Mouse (Mus musculus) myocyte (in vitro differentiated cells): ENCODE results near the gene Zfp963.

Experiments
- E2F4 ChIP-seq: IDR thresholded peaks from one replicate; pipeline ENCODE4 v1.6.1; 2011; ENCODE audit warnings: mild to moderate bottlenecking, control low read depth, moderate library complexity; ENCODE audit not compliant: insufficient read depth
- MAX ChIP-seq: IDR thresholded peaks from one replicate; pipeline ENCODE4 v1.6.1; 2011; ENCODE audit warnings: low read depth, mild to moderate bottlenecking, control low read depth
- MYOD1 ChIP-seq, 3 experiments: IDR thresholded peaks; one replicate each; pipeline ENCODE4 v1.6.1; 2011; ENCODE audit warnings: control low read depth in 2 of 3, low read depth in 2 of 3, mild to moderate bottlenecking in 2 of 3, moderate library complexity in 1 of 3; ENCODE audit not compliant: insufficient read length in 2 of 3, control insufficient read depth in 1 of 3
- POLR2A ChIP-seq: IDR thresholded peaks from one replicate; pipeline ENCODE4 v1.6.1; 2011; ENCODE audit warnings: low read depth, mild to moderate bottlenecking, control low read depth, moderate library complexity; ENCODE audit not compliant: insufficient read length
- TCF3 ChIP-seq: IDR thresholded peaks from one replicate; pipeline ENCODE4 v1.6.1; 2011; ENCODE audit warnings: low read depth, control low read depth; ENCODE audit not compliant: insufficient read length

- no peak for TF ChIP-seq POLR2A
- no peak for TF ChIP-seq E2F4
- no peak for TF ChIP-seq TCF3
- no peak for TF ChIP-seq MAX
- no peak for TF ChIP-seq MYOD1 (IDR thresholded peaks at IDR 0.05; ENCODE audit: control insufficient read depth in 1 of 3, insufficient read length in 2 of 3, low read depth in 2 of 3)
Measured at GRCm38 (mm10) chr8:69796721-69797345, 47.1 kb upstream of the Zfp963 start.
